Mouse (Mus musculus): ENCODE data around the gene Gm20604. TPM values are rescaled to one million over a fixed set of nuclear protein-coding genes. Genes with fewer than 3 reads are reported as not detected.

Gene Gm20604
- total RNA-seq (2021), result 10 to 100 TPM; 16.5 to 19.1 TPM
- long read RNA-seq, experiment 1, transcript Gm20604-201 (2 exons, 2,795 nt), result major isoform, 20 of 20 reads
- long read RNA-seq, experiment 1, partial matches to known transcripts, result 0 of 20 reads
- long read RNA-seq, experiment 1, other reads (novel, unspliced or antisense), result 0 of 20 reads
- long read RNA-seq, experiment 2, transcript Gm20604-201 (2 exons, 2,795 nt), result major isoform, 17 of 18 reads
- long read RNA-seq, experiment 2, partial matches to known transcripts, result 0 of 18 reads
- long read RNA-seq, experiment 2, other reads (novel, unspliced or antisense), result 1 of 18 reads

- no peak for DNase-seq (ENCODE audit: low spot score in 2 of 2)
These were observed at the start of gene Gm20604 for GRCm38 (mm10) chr12:102758403-102758756. Gm20604 (minus strand) TSS chr12:102758672.

- DNase-seq (ENCODE audit: low spot score in 2 of 2), result no peak
These were observed 41.1 kb upstream of the Gm20604 start for GRCm38 (mm10) chr12:102799528-102799927.

GRCm38 (mm10) chr12:102787927-102788326, 29.5 kb upstream of the Gm20604 start:
- DNase-seq (ENCODE audit: low spot score in 2 of 2), result no peak

- no peak for DNase-seq (ENCODE audit: low spot score in 2 of 2)
These were observed 27.1 kb upstream of the Gm20604 start for GRCm38 (mm10) chr12:102785593-102785985.

GRCm38 (mm10) chr12:102784899-102785592, 26.6 kb upstream of the Gm20604 start:
- no peak for DNase-seq (ENCODE audit: low spot score in 2 of 2)

- no peak for DNase-seq (ENCODE audit: low spot score in 2 of 2)
These were observed 24.4 kb upstream of the Gm20604 start for GRCm38 (mm10) chr12:102782841-102783240.

- DNase-seq (ENCODE audit: low spot score in 2 of 2), result no peak
These were observed 21.0 kb upstream of the Gm20604 start for GRCm38 (mm10) chr12:102779452-102779851.

- DNase-seq (ENCODE audit: low spot score in 2 of 2), result no peak
These were observed 19.7 kb upstream of the Gm20604 start for GRCm38 (mm10) chr12:102778151-102778550.

GRCm38 (mm10) chr12:102776035-102776434, 17.6 kb upstream of the Gm20604 start:
- no peak for DNase-seq (ENCODE audit: low spot score in 2 of 2)

GRCm38 (mm10) chr12:102772676-102773075, 14.2 kb upstream of the Gm20604 start:
- DNase-seq (ENCODE audit: low spot score in 2 of 2), result no peak

GRCm38 (mm10) chr12:102771601-102772000, 13.1 kb upstream of the Gm20604 start:
- no peak for DNase-seq (ENCODE audit: low spot score in 2 of 2)

GRCm38 (mm10) chr12:102769000-102769399, 10.5 kb upstream of the Gm20604 start:
- no peak for DNase-seq (ENCODE audit: low spot score in 2 of 2)

GRCm38 (mm10) chr12:102763696-102764095, 5.2 kb upstream of the Gm20604 start:
- no peak for DNase-seq (ENCODE audit: low spot score in 2 of 2)

- no peak for DNase-seq (ENCODE audit: low spot score in 2 of 2)
These were observed 3.2 kb upstream of the Gm20604 start for GRCm38 (mm10) chr12:102761668-102762067.

GRCm38 (mm10) chr12:102758936-102759335, 464 bp upstream of the Gm20604 start:
- DNase-seq (ENCODE audit: low spot score in 2 of 2), result no peak

- DNase-seq (ENCODE audit: low spot score in 2 of 2), result peak; percentile 95 to 97
These were observed 626 bp downstream of the Gm20604 start, which contains the start of the genes Gm28051, Gon7 and Ubr7 for GRCm38 (mm10) chr12:102757689-102758402. Gm28051 (minus strand) TSS chr12:102757765. Gon7 (minus strand) TSS chr12:102757803. Ubr7 (plus strand) TSS chr12:102757967.

- no peak for DNase-seq (ENCODE audit: low spot score in 2 of 2)
These were observed 1.3 kb downstream of the Gm20604 start for GRCm38 (mm10) chr12:102757055-102757688.

- DNase-seq (ENCODE audit: low spot score in 2 of 2), result no peak
These were observed 2.2 kb downstream of the Gm20604 start for GRCm38 (mm10) chr12:102756304-102756703.

- no peak for DNase-seq (ENCODE audit: low spot score in 2 of 2)
These were observed 10.2 kb downstream of the Gm20604 start for GRCm38 (mm10) chr12:102748256-102748655.

GRCm38 (mm10) chr12:102744839-102745238, 13.6 kb downstream of the Gm20604 start:
- DNase-seq (ENCODE audit: low spot score in 2 of 2), result no peak
